Mouse (Mus musculus) midbrain, embryonic 12.5 days (tissue): ENCODE data around the gene Tmem125. TPM values are rescaled to one million over a fixed set of nuclear protein-coding genes. Genes with fewer than 3 reads are reported as not detected.

ENCODE experiments used
- ATAC-seq: fragments of 200-750 bp; cut with Nextera tagmentation; 2 replicates; pipeline ENCODE4 v1.8.0; 2017; ENCODE audit warnings: low read depth, moderate TSS enrichment, moderate library complexity; ENCODE audit not compliant: low FRiP score
- H3K27ac ChIP-seq: fragments of 300-500 bp; sonication (generic); replicated peaks from 2 replicates; pipeline ENCODE4 v1.5.1; 2016; ENCODE audit warnings: mild to moderate bottlenecking
- H3K27me3 ChIP-seq: fragments of 300-500 bp; sonication (generic); 2 replicates; pipeline ENCODE4 v1.6.1; 2016; ENCODE audit warnings: mild to moderate bottlenecking
- H3K36me3 ChIP-seq: fragments of 300-500 bp; sonication (generic); 2 replicates; pipeline ENCODE4 v1.6.1; 2016
- H3K4me1 ChIP-seq: fragments of 300-500 bp; sonication (generic); 2 replicates; pipeline ENCODE4 v1.6.1; 2016
- H3K4me2 ChIP-seq: fragments of 300-500 bp; sonication (generic); replicated peaks from 2 replicates; pipeline ENCODE4 v1.6.1; 2016; ENCODE audit warnings: mild to moderate bottlenecking, moderate library complexity
- H3K4me3 ChIP-seq: fragments of 300-500 bp; sonication (generic); 2 replicates; pipeline ENCODE4 v1.5.1; 2016; ENCODE audit warnings: mild to moderate bottlenecking
- H3K9ac ChIP-seq: fragments of 300-500 bp; sonication (generic); replicated peaks from 2 replicates; pipeline ENCODE4 v1.6.1; 2016; ENCODE audit warnings: mild to moderate bottlenecking, moderate library complexity
- H3K9me3 ChIP-seq: fragments of 300-500 bp; sonication (generic); 2 replicates; pipeline ENCODE4 v1.6.1; 2016; ENCODE audit warnings: mild to moderate bottlenecking
- WGBS: fragments of 180-500 bp; shearing (Covaris S2); methylation state at CpG from one replicate; pipeline ENCODE4 v1.1.7; 2016; 5-methylcytosine and 5-hydroxymethylcytosine counted together
- polyA plus RNA-seq: library from polyadenylated mRNA; unstranded; fragments of >200 nt; fragmentation: Nextera tagmentation; extraction: Ambion mirVana; gene quantifications from 2 replicates; pipeline ENCODE4 v1.2.1, GENCODE M21; 2016

Tmem125 gene
- polyA plus RNA-seq, 1 experiment from 2014 or later = 0.13 TPM

DNA sequence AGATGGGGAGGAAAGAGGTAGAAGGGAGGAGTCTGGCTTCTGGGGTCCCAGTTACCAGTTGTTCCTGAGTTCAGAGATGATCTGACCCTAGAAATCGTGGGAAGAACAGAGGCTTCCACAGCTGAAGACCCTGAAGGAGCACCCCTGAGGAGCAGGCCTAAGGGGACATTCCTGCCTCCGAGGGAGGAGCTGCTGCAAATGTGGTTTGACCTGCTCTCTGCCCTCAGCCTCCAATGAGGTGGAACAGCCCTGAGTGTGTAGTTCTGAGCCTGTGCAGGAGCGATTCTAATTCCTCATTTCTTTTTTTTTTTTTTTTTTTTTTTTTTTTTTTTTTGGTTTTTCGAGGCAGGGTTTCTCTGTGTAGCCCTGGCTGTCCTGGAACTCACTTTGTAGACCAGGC lies 10.7 kb downstream of the Tmem125 start:
- Histone ChIP-seq H3K4me1 (no peaks in the 10 kb centered on the region), H3K9ac (no peak overlapping the region), H3K4me2 (no peak overlapping the region), H3K27me3 (0 out of 2 replicates have a peak, but pooled peaks cover 5% of the 10 kb centered on the region), H3K4me3 (no peak overlapping the region), H3K36me3 (no peaks in the 10 kb centered on the region), H3K9me3 (no peaks in the 10 kb centered on the region), H3K27ac (no peak overlapping the region)
- ATAC-seq = no peak
- WGBS = 60% methylated on average over 3 of the region's 4 CpGs

- Histone ChIP-seq H3K4me3 (no peak overlapping the region), H3K36me3 (no peaks in the 10 kb centered on the region), H3K4me1 (no peaks in the 10 kb centered on the region), H3K9me3 (no peaks in the 10 kb centered on the region), H3K4me2 (no peak overlapping the region), H3K27ac (no peak overlapping the region), H3K27me3 (no peaks in the 10 kb centered on the region), H3K9ac (no peak overlapping the region)
- 81% methylated on average over 5 of the region's 5 CpGs for WGBS
- no peak for ATAC-seq
Observed at GRCm38 (mm10) chr4:118532663-118533062, 11.2 kb downstream of the Tmem125 start.

DNA sequence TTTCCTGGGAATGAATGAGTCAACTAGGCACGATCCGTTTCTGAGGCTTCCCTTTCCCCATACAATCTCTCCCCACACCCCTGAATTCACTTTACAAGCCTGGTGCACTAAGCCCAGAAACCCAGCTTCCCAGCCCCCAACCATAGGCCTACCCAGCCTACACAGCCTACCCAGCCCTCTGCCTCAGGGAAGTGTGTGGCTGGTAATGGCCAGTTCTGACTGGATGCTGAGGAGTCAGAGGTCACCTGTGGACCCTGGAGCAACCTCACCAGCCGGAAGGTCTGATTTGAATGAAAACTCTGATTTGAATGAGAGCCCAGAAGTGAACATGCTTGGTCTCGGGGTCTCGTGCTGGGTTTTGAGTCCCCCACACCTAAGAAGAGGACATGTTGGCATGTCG lies 16.1 kb downstream of the Tmem125 start:
- 84% methylated on average over 6 of the region's 6 CpGs for WGBS
- no peak overlapping the region for H3K4me3 ChIP-seq

DNA sequence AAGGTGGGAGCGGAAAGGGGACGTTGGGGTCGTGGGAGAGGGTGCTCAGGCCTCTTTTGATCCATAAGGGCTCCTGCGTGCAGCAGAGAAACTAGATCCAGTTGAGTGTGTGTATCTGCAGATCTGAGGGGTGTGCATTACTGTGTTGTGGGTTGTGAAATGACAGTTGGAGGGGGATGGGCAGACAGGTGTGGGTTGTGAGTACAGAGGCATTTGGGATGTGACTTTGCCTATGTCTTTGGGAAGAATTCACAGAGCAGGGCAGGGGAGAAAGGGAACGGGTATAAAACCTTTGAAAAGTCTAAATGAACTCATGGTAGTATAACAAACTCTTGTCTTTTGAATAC lies 16.5 kb downstream of the Tmem125 start:
- 0 out of 2 replicates have a peak, but pooled peaks cover 4% of the 10 kb centered on the region for H3K4me1 ChIP-seq
- H3K27ac ChIP-seq = no peak overlapping the region
- no peak overlapping the region for H3K4me2 ChIP-seq
- H3K4me3 ChIP-seq = no peak overlapping the region
- ATAC-seq = no peak
- H3K9ac ChIP-seq = no peak overlapping the region
- no peaks in the 10 kb centered on the region for H3K36me3 ChIP-seq
- no peaks in the 10 kb centered on the region for H3K9me3 ChIP-seq
- 44% methylated on average over 5 of the region's 5 CpGs for WGBS
- no peaks in the 10 kb centered on the region for H3K27me3 ChIP-seq

More for the DNA sequence above, 16.1 kb downstream of the Tmem125 start:
- no peak overlapping the region for H3K27ac ChIP-seq
- H3K9ac ChIP-seq = no peak overlapping the region
- H3K4me2 ChIP-seq = no peak overlapping the region
- H3K9me3 ChIP-seq = no peaks in the 10 kb centered on the region
- H3K36me3 ChIP-seq = no peaks in the 10 kb centered on the region
- 0 out of 2 replicates have a peak, but pooled peaks cover 4% of the 10 kb centered on the region for H3K4me1 ChIP-seq
- no peak for ATAC-seq
- no peaks in the 10 kb centered on the region for H3K27me3 ChIP-seq

DNA sequence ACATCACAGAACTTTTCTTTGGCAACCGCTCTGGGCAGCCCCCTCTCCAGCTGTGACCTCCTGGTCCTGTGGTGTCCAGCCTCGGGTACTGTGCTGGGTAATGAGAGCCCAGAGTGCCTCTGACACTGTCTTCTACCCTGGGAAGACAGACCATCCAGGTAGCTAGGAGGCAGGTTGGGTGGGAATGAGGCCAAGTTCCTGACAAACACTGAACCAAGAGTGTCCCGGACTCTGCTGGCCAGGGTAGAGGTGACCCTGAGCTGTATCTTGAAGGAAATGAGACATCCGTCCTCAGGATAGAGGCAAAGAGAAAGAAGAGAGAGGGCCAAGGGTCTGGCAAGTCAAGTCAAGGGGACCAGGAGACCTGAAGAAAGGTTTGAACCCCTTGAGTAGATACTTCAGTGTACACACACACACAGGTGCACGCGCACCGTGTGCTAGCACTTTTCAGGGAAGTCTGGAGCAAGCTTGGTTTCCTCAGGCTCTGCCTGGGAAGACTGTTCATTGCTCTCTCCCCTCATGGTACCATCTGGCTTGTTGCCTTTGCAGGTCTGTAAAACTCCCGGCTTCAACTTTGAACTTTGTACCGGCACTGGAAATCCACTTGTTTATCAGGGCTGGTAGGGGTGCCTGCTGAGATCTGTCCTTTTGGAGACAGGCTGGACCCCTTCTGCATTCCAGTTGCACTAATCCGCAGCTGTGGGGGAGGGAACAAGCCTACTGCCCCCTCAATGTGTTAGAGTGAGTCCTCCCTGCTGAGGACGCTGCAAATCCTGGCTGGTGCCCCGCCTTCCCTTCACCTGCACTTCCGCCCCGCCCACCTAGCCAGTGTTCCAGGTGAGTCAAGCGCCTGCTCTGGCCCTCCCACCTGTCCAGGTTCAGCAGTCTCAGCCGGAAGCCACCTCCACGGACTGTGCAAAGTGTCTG lies 17.2 kb downstream of the Tmem125 start, which contains the start of gene 2610528J11Rik:
TSS of gene 2610528J11Rik (plus strand) at position 592 of the 927 bp plus-strand sequence.
- H3K4me2 ChIP-seq = no peak within 1 kb of the TSS
- H3K4me3 ChIP-seq = no peak within 1 kb of the TSS
- 37% methylated on average over 17 of the region's 17 CpGs for WGBS
- H3K36me3 ChIP-seq = no peaks in the 10 kb centered on the region
- H3K4me1 ChIP-seq = 0 out of 2 replicates have a peak, but pooled peaks cover 4% of the 10 kb centered on the region
- no peak within 1 kb of the TSS for H3K9ac ChIP-seq
- H3K27ac ChIP-seq = no peak within 1 kb of the TSS
- no peaks in the 10 kb centered on the region for H3K9me3 ChIP-seq
- ATAC-seq = no peak
- no peaks in the 10 kb centered on the region for H3K27me3 ChIP-seq

DNA sequence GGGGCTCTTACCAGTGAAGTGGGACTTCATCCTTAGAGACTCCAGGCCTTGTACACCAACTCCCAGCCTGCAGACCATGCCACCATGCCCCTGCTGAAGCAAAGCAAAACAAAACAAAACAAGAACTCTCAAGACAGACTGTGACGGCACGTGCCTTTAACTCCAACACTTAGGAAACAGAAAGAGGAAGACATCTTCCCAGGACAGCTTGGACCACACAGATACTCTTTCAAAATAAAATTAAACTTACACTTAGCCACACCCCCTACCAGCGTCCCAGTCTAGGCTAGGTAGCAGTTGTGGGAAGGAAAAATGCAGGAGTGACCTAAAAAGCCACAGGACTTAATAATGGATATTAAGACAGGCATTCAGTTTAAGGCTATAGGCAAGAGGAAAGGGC lies 18.1 kb downstream of the Tmem125 start:
- Histone ChIP-seq H3K36me3 (no peaks in the 10 kb centered on the region), H3K27me3 (no peaks in the 10 kb centered on the region), H3K4me1 (0 out of 2 replicates have a peak, but pooled peaks cover 4% of the 10 kb centered on the region), H3K9me3 (no peaks in the 10 kb centered on the region), H3K27ac (no peak overlapping the region), H3K4me2 (no peak overlapping the region), H3K4me3 (no peak overlapping the region), H3K9ac (no peak overlapping the region)
- ATAC-seq = no peak
- 70% methylated on average over 3 of the region's 3 CpGs for WGBS

GRCm38 (mm10) chr4:118523976-118524375 lies 19.9 kb downstream of the Tmem125 start:
- H3K4me3 ChIP-seq = no peak overlapping the region
- WGBS = 86% methylated on average over 7 of the region's 7 CpGs
- H3K9ac ChIP-seq = no peak overlapping the region

GRCm38 (mm10) chr4:118522248-118522647 lies 21.6 kb downstream of the Tmem125 start:
- peaks cover 11% of the 10 kb centered on the region; the same call in 1 of the 2 replicates for H3K27me3 ChIP-seq
- no peaks in the 10 kb centered on the region for H3K36me3 ChIP-seq
- H3K9ac ChIP-seq = no peak overlapping the region
- H3K4me3 ChIP-seq = no peak overlapping the region
- H3K27ac ChIP-seq = no peak overlapping the region
- peaks cover 7% of the 10 kb centered on the region; the same call in 1 of the 2 replicates for H3K4me1 ChIP-seq
- no peak overlapping the region for H3K4me2 ChIP-seq
- no peak for ATAC-seq
- no peaks in the 10 kb centered on the region for H3K9me3 ChIP-seq
- WGBS = 86% methylated on average over 7 of the region's 7 CpGs

More at GRCm38 (mm10) chr4:118523976-118524375, 19.9 kb downstream of the Tmem125 start:
- 0 out of 2 replicates have a peak, but pooled peaks cover 4% of the 10 kb centered on the region for H3K4me1 ChIP-seq
- H3K27ac ChIP-seq = no peak overlapping the region
- H3K27me3 ChIP-seq = no peaks in the 10 kb centered on the region
- H3K9me3 ChIP-seq = no peaks in the 10 kb centered on the region
- ATAC-seq = no peak
- no peak overlapping the region for H3K4me2 ChIP-seq
- no peaks in the 10 kb centered on the region for H3K36me3 ChIP-seq

DNA sequence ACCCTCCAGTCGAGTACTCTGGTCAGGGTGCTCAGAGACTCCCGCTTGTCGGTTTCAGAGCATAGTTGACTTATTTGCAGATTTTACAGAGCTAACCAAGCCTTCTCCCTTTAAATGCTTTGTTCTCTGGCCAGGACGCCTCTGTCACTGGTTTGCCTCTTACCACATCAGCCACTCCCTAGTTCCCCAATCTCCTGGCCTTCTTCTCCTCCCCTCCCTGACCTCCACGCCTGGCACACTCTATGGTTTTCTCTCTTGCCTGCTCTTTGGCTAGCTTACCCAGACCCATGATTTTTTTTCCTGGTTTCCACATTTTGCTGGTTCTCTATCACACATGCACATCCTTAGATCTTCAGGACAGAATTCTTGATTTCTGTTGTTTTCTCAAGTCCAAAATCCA lies 25.6 kb downstream of the Tmem125 start:
- Histone ChIP-seq H3K36me3 (no peaks in the 10 kb centered on the region), H3K4me1 (peaks cover 13% of the 10 kb centered on the region), H3K27ac (no peak overlapping the region), H3K27me3 (peaks cover 12% of the 10 kb centered on the region; the same call in 1 of the 2 replicates), H3K9me3 (no peaks in the 10 kb centered on the region), H3K4me3 (no peak overlapping the region), H3K9ac (no peak overlapping the region), H3K4me2 (no peak overlapping the region)
- ATAC-seq = no peak
- WGBS = 72% methylated on average over 5 of the region's 5 CpGs

GRCm38 (mm10) chr4:118517497-118518146 lies 26.2 kb downstream of the Tmem125 start:
- Histone ChIP-seq H3K9ac (no peak overlapping the region; the same call in 1 of the 2 replicates), H3K9me3 (no peaks in the 10 kb centered on the region), H3K27me3 (peaks cover 12% of the 10 kb centered on the region; the same call in 1 of the 2 replicates), H3K4me3 (no peak overlapping the region), H3K27ac (no peak overlapping the region), H3K36me3 (no peaks in the 10 kb centered on the region), H3K4me1 (peaks cover 13% of the 10 kb centered on the region), H3K4me2 (peak overlapping the region; percentile 21)
- ATAC-seq = peak; percentile 52; the same call in 1 of the 2 replicates
- WGBS = 36% methylated on average over 16 of the region's 16 CpGs

DNA sequence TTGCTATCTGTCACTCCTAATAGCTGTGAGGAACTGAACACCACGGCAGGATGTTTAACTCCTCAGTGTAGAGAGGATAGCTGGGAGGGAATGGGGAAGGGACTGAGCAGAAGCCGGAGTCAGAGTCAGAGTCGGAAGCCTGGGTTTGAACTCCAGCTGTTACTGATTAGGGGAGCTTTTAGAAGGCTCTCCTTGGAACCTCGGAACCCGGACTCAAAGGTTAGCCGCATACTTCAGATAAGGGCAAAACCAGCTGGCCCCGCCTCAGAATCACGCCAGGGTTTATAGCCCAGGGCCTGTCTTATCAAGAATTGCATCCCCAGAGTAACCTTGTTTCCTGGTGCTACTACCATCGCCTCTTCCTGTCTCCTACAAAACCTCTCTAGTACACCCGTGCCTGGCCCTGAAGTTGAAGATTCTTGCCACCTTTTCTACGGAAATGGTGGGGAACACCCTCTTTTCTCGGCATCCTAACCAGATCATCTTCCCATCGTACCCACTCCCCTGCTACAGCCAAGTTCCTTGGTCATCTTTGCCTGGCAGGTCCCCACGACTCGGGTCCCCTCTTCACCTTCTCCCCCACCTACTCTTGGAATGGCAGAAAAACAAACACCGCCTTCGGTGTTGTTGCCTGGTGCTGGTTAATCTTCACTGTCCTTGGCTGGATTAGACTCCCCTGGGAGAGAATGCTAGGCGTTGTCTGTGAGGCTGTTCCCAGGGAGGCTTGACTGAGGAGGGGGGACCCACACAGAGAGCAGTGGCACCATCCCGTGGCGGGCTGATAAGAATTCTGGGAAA lies 26.9 kb downstream of the Tmem125 start:
- Histone ChIP-seq H3K4me3 (no peak overlapping the region), H3K27me3 (peaks cover 12% of the 10 kb centered on the region; the same call in 1 of the 2 replicates), H3K9me3 (no peaks in the 10 kb centered on the region), H3K27ac (no peak overlapping the region), H3K9ac (no peak overlapping the region; the same call in 1 of the 2 replicates), H3K36me3 (no peaks in the 10 kb centered on the region), H3K4me2 (peak overlapping the region; percentile 21), H3K4me1 (peaks cover 13% of the 10 kb centered on the region)
- peak; percentile 27; the same call in 1 of the 2 replicates for ATAC-seq
- 32% methylated on average over 20 of the region's 20 CpGs for WGBS
